Mouse (Mus musculus): ENCODE measurements at regions not wholly inside any gene's neighbourhood (a gene's known extent, or its start where the extent isn't known, plus 50 kb on each side); places are given as distances from the start of the nearest gene placed in this dataset.

DNA sequence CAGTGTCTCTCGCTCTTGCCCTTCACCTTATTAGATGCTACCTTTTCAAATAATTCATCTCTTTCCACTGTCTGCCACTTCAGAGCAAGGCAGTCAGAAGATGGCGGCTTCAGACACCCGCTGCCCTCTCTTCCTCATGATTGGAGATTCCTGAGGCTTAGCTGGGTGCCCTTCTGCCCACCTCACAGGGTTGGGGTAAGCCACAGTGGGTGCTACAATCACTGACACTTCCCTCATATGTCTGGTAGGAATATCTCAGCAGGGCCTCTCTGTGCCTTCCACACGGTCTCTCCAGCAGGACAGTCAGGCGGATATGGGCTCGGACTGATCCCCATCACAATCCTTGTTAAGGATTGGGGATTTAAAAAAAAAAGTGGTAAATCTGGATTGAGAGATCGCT, 53.2 kb upstream of the Rpl36-ps4 start:
- no peak for DNase-seq (ENCODE audit: low read depth, low spot score)

DNA sequence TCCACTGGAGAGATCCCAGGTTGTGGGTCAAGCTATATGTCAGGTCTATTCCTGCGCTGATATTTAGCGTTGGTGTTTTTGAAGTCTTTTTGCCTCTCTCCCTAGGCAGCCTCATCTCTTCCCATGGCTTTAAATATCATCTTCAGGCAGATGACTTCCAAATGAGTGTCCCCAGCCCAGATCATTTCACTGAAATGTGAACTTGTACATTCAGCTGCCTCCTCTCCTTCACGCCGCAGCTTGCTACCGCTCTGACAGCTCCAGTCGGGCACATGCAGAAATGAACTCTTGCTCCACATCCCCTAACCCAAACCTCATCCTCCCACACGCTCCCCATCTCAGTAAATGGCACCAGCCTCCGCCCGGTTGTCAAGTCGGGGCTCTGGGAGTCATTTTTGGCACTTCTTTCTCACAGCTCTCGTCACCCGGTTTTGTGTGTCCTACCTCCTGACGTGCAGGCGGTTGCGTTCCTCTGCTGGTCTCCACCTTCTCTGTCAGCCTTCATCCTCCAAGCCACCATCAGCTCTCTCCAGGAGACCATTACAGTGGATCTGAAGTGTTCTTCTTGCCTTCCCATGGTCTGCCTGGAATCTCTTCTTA, 54.0 kb upstream of the Rpl36-ps4 start:
- no peak for DNase-seq (ENCODE audit: low read depth, low spot score)

GRCm38 (mm10) chr17:87866165-87866564, 54.6 kb upstream of the Rpl36-ps4 start:
- no peak for DNase-seq (ENCODE audit: low read depth, low spot score)

DNA sequence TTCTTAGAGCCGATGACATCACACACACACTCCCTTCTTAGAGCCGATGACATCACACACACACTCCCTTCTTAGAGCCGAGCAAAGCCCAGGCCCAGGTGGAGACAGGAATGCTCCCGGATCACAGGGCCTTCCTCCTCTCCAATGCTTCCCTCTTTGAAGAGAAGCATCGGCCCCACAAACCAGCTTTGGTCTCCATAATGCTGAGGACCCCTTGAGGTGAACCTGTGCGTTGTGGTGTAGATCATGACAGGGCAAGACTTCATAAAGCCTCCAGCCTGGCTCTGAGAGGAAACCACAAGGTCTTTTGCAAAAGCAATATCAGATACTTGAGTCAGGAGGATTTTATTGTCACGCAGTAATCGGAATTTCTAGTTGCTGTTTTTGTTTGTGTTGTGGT, 55.3 kb upstream of the Rpl36-ps4 start:
- DNase-seq (ENCODE audit: low read depth, low spot score), result no peak

DNA sequence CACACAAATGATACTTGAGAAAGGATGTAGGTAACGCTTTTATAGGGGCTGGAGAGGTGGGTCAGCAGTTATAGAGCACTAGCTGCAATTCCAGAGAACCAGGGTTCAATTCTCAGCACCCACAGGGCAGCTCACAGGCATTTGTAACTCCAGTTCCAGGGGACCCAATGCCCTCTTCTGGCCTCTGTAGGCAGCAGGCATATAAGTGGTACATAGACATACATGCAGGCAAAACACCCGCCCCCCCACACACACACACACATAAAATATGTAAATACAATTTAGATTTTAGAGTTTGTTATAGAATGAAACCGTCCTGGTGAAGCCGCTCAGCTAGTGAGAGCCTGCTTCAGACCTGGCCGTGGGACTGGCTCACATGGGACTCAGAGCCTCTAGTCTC, 55.9 kb upstream of the Rpl36-ps4 start:
- DNase-seq (ENCODE audit: low read depth, low spot score), result no peak

DNA sequence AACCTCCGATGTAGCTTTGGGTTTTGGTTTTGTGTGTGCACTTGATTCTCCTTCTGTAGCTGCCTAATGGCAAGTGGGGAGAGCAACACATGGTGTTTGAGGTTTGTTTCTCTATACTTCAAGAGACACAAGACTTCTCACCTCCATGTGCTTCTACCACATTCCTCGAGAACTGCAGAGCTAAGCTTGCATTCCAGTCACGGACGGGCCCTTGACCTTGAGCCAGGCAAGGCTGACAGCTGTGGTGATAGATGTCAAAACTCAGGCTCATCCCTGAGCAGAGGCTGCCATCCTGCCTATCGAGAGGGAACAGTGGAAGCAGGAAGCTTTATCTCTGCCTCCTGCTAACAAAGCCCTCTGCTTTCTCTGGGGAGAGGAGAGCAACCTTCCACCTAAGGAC, 59.2 kb upstream of the Rpl36-ps4 start:
- DNase-seq (ENCODE audit: low read depth, low spot score), result peak; percentile 51

GRCm38 (mm10) chr17:87851456-87851855, 53.7 kb upstream of the Kcnk12 start:
- no peak for DNase-seq (ENCODE audit: low read depth, low spot score)

DNA sequence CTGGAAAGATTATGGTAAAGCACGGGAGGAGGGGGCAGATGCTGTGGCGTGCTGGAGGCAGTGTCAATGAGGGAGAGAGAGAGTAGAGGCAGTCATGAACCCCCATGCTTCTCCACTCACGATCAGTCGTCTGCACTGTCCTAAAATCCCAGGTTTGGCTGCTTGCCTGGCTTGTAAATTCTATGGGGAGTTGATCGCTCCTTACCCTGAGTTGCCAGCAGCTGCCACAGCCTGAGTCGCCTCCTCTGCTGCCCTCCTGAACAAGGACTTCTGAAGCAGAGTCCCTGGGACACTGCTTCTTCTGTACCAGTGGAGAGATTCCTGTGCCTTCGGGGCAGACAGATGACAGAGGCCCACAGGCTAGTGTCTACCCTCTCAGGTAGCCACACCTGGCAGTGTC, 52.1 kb upstream of the Kcnk12 start:
- no peak for DNase-seq (ENCODE audit: low read depth, low spot score)

- no peak for DNase-seq (ENCODE audit: low read depth, low spot score)
Measured at GRCm38 (mm10) chr17:87849421-87849820, 51.6 kb upstream of the Kcnk12 start.

DNA sequence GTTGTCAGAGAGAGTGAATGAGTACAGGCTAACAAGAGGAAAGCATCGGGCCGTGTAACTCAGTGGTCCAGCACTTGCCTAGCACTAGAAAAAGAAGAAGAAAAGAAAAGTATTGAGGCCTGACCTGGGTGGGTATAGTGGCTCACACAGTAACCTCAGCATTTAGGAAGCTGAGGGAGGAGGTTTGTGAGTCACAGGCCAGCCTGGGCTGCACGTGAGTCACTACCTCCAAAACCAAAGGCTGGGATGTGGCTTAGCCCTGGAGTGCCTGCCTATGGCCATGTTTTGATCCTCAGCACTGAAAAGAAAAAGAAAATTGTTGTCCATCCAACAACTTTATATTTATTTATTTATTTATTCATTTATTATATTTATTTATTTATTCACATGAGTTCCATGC, 51.2 kb upstream of the Kcnk12 start:
- no peak for DNase-seq (ENCODE audit: low read depth, low spot score)

All from R1 (cell line).